Mouse (Mus musculus) liver, postnatal 0 days (tissue): ENCODE results near the gene Dazl.
A peak's percentile ranks its signal among the peaks of the same experiment; 100 is the strongest.

Experiments
- CTCF ChIP-seq: sonication (generic); IDR thresholded peaks from 2 replicates; pipeline ENCODE4 v1.5.1; 2016; ENCODE audit warnings: antibody characterized with exemption, low read depth
- EP300 ChIP-seq: IDR thresholded peaks from 2 replicates; pipeline ENCODE4 v1.6.1; 2016; ENCODE audit warnings: antibody characterized with exemption, low read depth, mild to moderate bottlenecking

DNA sequence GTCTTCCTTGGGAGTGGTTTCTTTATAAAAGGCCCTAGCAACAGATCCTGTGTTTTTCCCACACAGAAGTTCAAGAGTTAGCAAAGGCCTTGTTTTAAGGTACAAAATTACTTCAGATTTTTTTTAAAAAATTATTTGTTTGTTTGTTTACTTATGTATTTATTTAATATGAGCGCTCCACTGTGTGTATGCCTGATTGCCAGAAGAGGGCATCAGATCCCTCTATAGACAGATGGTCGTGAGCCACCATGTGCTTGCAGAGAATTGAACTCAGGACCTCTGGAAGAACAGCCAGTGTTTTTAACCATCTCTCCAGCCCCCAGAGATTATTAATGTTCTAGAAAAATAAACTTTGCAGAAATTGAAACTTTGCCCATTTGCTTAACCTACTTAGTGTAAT lies 42.3 kb upstream of the Dazl start:
- TF ChIP-seq EP300 (no peak), CTCF (peak; percentile 39)
